Mouse (Mus musculus) limb, embryonic 11.5 days (tissue): ENCODE data around the gene Nrp2. TPM values are rescaled to one million over a fixed set of nuclear protein-coding genes. Genes with fewer than 3 reads are reported as not detected.

Experiments
- ATAC-seq: fragments of 200-750 bp; cut with Nextera tagmentation; 2 replicates; pipeline ENCODE4 v1.8.0; 2017; ENCODE audit warnings: low read depth; ENCODE audit not compliant: insufficient number of reproducible peaks, low FRiP score, low TSS enrichment
- DNase-seq: peaks from one replicate; pipeline ENCODE4 v3.0.0-alpha.2; 2015; ENCODE audit warnings: low spot score
- H3K27ac ChIP-seq: fragments of 300-500 bp; sonication (generic); replicated peaks from 2 replicates; pipeline ENCODE4 v1.5.1; 2014; ENCODE audit warnings: low read depth, mild to moderate bottlenecking, low read length
- H3K27me3 ChIP-seq: fragments of 300-500 bp; sonication (generic); 2 replicates; pipeline ENCODE4 v1.6.1; 2014; ENCODE audit warnings: mild to moderate bottlenecking, low read length, mixed read lengths; ENCODE audit not compliant: control insufficient read depth, insufficient read depth
- H3K36me3 ChIP-seq: fragments of 300-500 bp; sonication (generic); 2 replicates; pipeline ENCODE4 v1.6.1; 2014; ENCODE audit warnings: mild to moderate bottlenecking, low read length, moderate library complexity, mixed read lengths; ENCODE audit not compliant: control insufficient read depth, insufficient read depth
- H3K4me1 ChIP-seq: fragments of 300-500 bp; sonication (generic); 2 replicates; pipeline ENCODE4 v1.6.1; 2014; ENCODE audit warnings: low read length, mixed read lengths; ENCODE audit not compliant: control insufficient read depth, insufficient read depth
- H3K4me2 ChIP-seq: fragments of 300-500 bp; sonication (generic); 2 replicates; pipeline ENCODE4 v1.6.1; 2014; ENCODE audit warnings: low read depth, mild to moderate bottlenecking, moderate library complexity; ENCODE audit not compliant: severe bottlenecking
- H3K4me3 ChIP-seq: fragments of 300-500 bp; sonication (generic); 2 replicates; pipeline ENCODE4 v1.5.1; 2014; ENCODE audit warnings: low read depth, low read length
- H3K9ac ChIP-seq: fragments of 300-500 bp; sonication (generic); 2 replicates; pipeline ENCODE4 v1.6.1; 2014; ENCODE audit warnings: mild to moderate bottlenecking, low read length
- H3K9me3 ChIP-seq: fragments of 300-500 bp; sonication (generic); 2 replicates; pipeline ENCODE4 v1.6.1; 2016; ENCODE audit warnings: low read length; ENCODE audit not compliant: control insufficient read depth
- WGBS: fragments of 180-500 bp; shearing (Covaris S2); extraction: QIAGEN DNeasy Blood & Tissue Kit; methylation state at CpG from one replicate; pipeline ENCODE4 v1.1.7; 2014; 5-methylcytosine and 5-hydroxymethylcytosine counted together
- polyA plus RNA-seq: library from polyadenylated mRNA; unstranded; fragments of >200 nt; fragmentation: Nextera tagmentation; extraction: Ambion mirVana; gene quantifications from 2 replicates; pipeline ENCODE4 v1.2.1, GENCODE M21; 2014

The Nrp2 gene
- polyA plus RNA-seq, 1 experiment from 2014 or later: 58.9 TPM

GRCm38 (mm10) chr1:62783354-62784083 lies 80.4 kb downstream of the Nrp2 start:
- no peak overlapping the region for H3K4me3 ChIP-seq
- no peak for DNase-seq
- H3K4me2 ChIP-seq: no peak overlapping the region
- peaks cover 7% of the 10 kb centered on the region; the same call in 1 of the 2 replicates for H3K36me3 ChIP-seq
- H3K27me3 ChIP-seq: no peaks in the 10 kb centered on the region
- H3K9me3 ChIP-seq: no peaks in the 10 kb centered on the region
- no peak for ATAC-seq
- 0 out of 2 replicates have a peak, but pooled peaks cover 5% of the 10 kb centered on the region for H3K4me1 ChIP-seq
- H3K9ac ChIP-seq: no peak overlapping the region
- WGBS: 88% methylated on average over 18 of the region's 18 CpGs
- H3K27ac ChIP-seq: no peak overlapping the region

- ATAC-seq: no peak
- Histone ChIP-seq H3K36me3 (peaks cover 7% of the 10 kb centered on the region; the same call in 1 of the 2 replicates), H3K9me3 (no peaks in the 10 kb centered on the region), H3K9ac (no peak overlapping the region), H3K4me1 (0 out of 2 replicates have a peak, but pooled peaks cover 5% of the 10 kb centered on the region), H3K27me3 (no peaks in the 10 kb centered on the region), H3K27ac (no peak overlapping the region), H3K4me2 (no peak overlapping the region), H3K4me3 (no peak overlapping the region)
- no peak for DNase-seq
- 63% methylated on average over 5 of the region's 5 CpGs for WGBS
Measured at GRCm38 (mm10) chr1:62784084-62784392, 81.0 kb downstream of the Nrp2 start.

- no peak overlapping the region for H3K4me3 ChIP-seq
- WGBS: 25% methylated on average over 5 of the region's 5 CpGs
- ATAC-seq: no peak
- no peak overlapping the region for H3K4me2 ChIP-seq
- DNase-seq: peak; percentile 78
- H3K9ac ChIP-seq: no peak overlapping the region
- H3K9me3 ChIP-seq: no peaks in the 10 kb centered on the region
- H3K27ac ChIP-seq: no peak overlapping the region
- peaks cover 3% of the 10 kb centered on the region; the same call in 1 of the 2 replicates for H3K4me1 ChIP-seq
- no peaks in the 10 kb centered on the region for H3K27me3 ChIP-seq
- peaks cover 7% of the 10 kb centered on the region; the same call in 1 of the 2 replicates for H3K36me3 ChIP-seq
Measured at GRCm38 (mm10) chr1:62786255-62786654, 83.2 kb downstream of the Nrp2 start.

GRCm38 (mm10) chr1:62787546-62787945 lies 84.5 kb downstream of the Nrp2 start:
- no peak for ATAC-seq
- Histone ChIP-seq H3K36me3 (peaks cover 2% of the 10 kb centered on the region; the same call in 1 of the 2 replicates), H3K4me1 (peaks cover 6% of the 10 kb centered on the region), H3K9ac (no peak overlapping the region), H3K27ac (no peak overlapping the region), H3K4me3 (no peak overlapping the region), H3K4me2 (no peak overlapping the region), H3K9me3 (no peaks in the 10 kb centered on the region), H3K27me3 (no peaks in the 10 kb centered on the region)
- 74% methylated on average over 10 of the region's 10 CpGs for WGBS
- DNase-seq: no peak

- 27% methylated on average over 19 of the region's 19 CpGs for WGBS
- no peak overlapping the region for H3K4me3 ChIP-seq
Measured at GRCm38 (mm10) chr1:62794223-62794895, 91.3 kb downstream of the Nrp2 start.

GRCm38 (mm10) chr1:62794896-62795255 lies 91.8 kb downstream of the Nrp2 start:
- Histone ChIP-seq H3K4me2 (no peak overlapping the region), H3K27me3 (no peaks in the 10 kb centered on the region), H3K4me1 (peaks cover 12% of the 10 kb centered on the region), H3K9ac (no peak overlapping the region), H3K9me3 (no peaks in the 10 kb centered on the region), H3K4me3 (no peak overlapping the region), H3K36me3 (no peaks in the 10 kb centered on the region), H3K27ac (no peak overlapping the region)
- WGBS: 63% methylated on average over 2 of the region's 2 CpGs
- ATAC-seq: no peak
- DNase-seq: no peak

More at GRCm38 (mm10) chr1:62794223-62794895, 91.3 kb downstream of the Nrp2 start:
- Histone ChIP-seq H3K9ac (no peak overlapping the region), H3K4me2 (0 out of 2 replicates have a peak overlapping the region, but pooled peaks have one; percentile 22), H3K9me3 (no peaks in the 10 kb centered on the region), H3K4me1 (peaks cover 12% of the 10 kb centered on the region), H3K27ac (no peak overlapping the region), H3K27me3 (no peaks in the 10 kb centered on the region), H3K36me3 (no peaks in the 10 kb centered on the region)
- DNase-seq: peak; percentile 73
- ATAC-seq: no peak

- WGBS: 33% methylated on average over 28 of the region's 28 CpGs
- no peak overlapping the region for H3K27ac ChIP-seq
- no peak overlapping the region for H3K9ac ChIP-seq
- ATAC-seq (peak; percentile 70), DNase-seq (peak; percentile 75)
- peaks cover 12% of the 10 kb centered on the region for H3K4me1 ChIP-seq
- peak overlapping the region; percentile 26; the same call in 1 of the 2 replicates for H3K4me2 ChIP-seq
- H3K9me3 ChIP-seq: no peaks in the 10 kb centered on the region
- H3K4me3 ChIP-seq: peak overlapping the region; percentile 14; the same call in 1 of the 2 replicates
- H3K36me3 ChIP-seq: no peaks in the 10 kb centered on the region
- no peaks in the 10 kb centered on the region for H3K27me3 ChIP-seq
Measured at GRCm38 (mm10) chr1:62795307-62796037, 92.4 kb downstream of the Nrp2 start.

GRCm38 (mm10) chr1:62796038-62796647 lies 93.1 kb downstream of the Nrp2 start:
- Histone ChIP-seq H3K9ac (no peak overlapping the region), H3K4me2 (peak overlapping the region; percentile 26; the same call in 1 of the 2 replicates), H3K27me3 (no peaks in the 10 kb centered on the region), H3K9me3 (no peaks in the 10 kb centered on the region), H3K4me3 (no peak overlapping the region), H3K36me3 (no peaks in the 10 kb centered on the region), H3K4me1 (peaks cover 10% of the 10 kb centered on the region; the same call in 1 of the 2 replicates), H3K27ac (no peak overlapping the region)
- WGBS: 64% methylated on average over 9 of the region's 9 CpGs
- DNase-seq: no peak
- ATAC-seq: no peak
